Mouse (Mus musculus) megakaryocyte, embryonic 14.5 days (primary cell): Measurements from ENCODE around the gene Tmem88.

Experiments used
- FLI1 ChIP-seq: IDR thresholded peaks from 2 replicates; pipeline ENCODE4 v1.6.1; 2012; ENCODE audit warnings: low read length, inconsistent platforms, mixed read lengths
- GATA1 ChIP-seq: IDR thresholded peaks from 3 replicates; pipeline ENCODE4 v1.6.1; 2012; ENCODE audit warnings: mixed read lengths, low read length, inconsistent platforms, borderline replicate concordance

DNA sequence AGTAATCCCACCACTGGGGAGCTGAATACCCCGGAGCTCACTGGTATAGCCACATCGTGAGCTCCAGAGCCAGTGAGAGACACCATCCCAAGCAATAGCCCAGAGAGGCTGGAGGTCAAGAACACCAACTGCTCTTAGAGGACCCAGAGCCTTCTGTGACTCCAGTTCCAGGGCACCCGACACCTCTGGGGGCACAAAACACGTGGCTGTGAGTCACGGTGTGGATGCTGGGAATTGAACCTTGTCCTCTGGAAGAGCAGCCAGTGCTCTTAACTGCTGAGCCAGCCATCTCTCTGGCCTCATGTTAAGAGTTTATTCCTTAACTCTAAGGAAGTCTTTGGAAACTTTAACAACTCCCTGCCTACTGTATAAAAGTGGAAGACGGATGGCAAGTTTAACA lies 13.1 kb downstream of the Tmem88 start:
- no peak for TF ChIP-seq GATA1
- no peak for TF ChIP-seq FLI1
